In genomic region chr19:43387071-43387770, GRCm38 (mm10) we compare ENCODE assay signal across 10 mouse cellular contexts. TPM values are rescaled to one million over a fixed set of nuclear protein-coding genes. Genes with fewer than 3 reads are reported as not detected.
DNase-seq lines count a peak whose midpoint lies in the region; ATAC-seq and TF ChIP-seq lines count a peak whose summit lies in the region.
"Had no signal": no experiment of that assay in that cellular context is flagged by ENCODE, and none has a peak within 500 bp of the region (broad histone marks: within the 10 kb centered on the region; RNA-seq: fewer than 3 reads in every experiment).

No protein-coding gene starts in this region.

- intact Hi-C loops in left cerebral cortex, postnatal 14 days (cut with DNase I): no loop called here

- 3% methylated on average over 14 of the region's 14 CpGs for whole genome bisulfite sequencing in heart, embryonic 14.5 days
- under 1% methylated on average over 14 of the region's 14 CpGs for WGBS in embryonic facial prominence, embryonic 12.5 days
- 2% methylated on average over 14 of the region's 14 CpGs for WGBS in hindbrain, postnatal 0 days

- H3K4me3 ChIP-seq in heart, embryonic 14.5 days (ENCODE audit: control insufficient read depth in 1 of 2, insufficient read depth in 1 of 2, low read depth in 1 of 2, low read length in 2 of 2): peak overlapping the region; percentile 22 to 39; a peak in 3 of 4 replicates
- peak overlapping the region; percentile 48 for H3K4me3 ChIP-seq in embryonic facial prominence, embryonic 12.5 days
- peak overlapping the region; percentile 36 for H3K4me3 ChIP-seq in hindbrain, postnatal 0 days (ENCODE audit: low read length)

- H3K4me1 ChIP-seq in heart, embryonic 14.5 days (ENCODE audit: control insufficient read depth in 2 of 2, insufficient read depth in 2 of 2, low read length in 2 of 2): peaks cover 9 to 23% of the 10 kb centered on the region in 2 experiments; a peak in 3 of 4 replicates
- H3K4me1 ChIP-seq in embryonic facial prominence, embryonic 12.5 days: peaks cover 11% of the 10 kb centered on the region; the same call in 1 of the 2 replicates
- H3K4me1 ChIP-seq in hindbrain, postnatal 0 days (ENCODE audit: insufficient read depth, low read length): 0 out of 2 replicates have a peak, but pooled peaks cover 6% of the 10 kb centered on the region
- H3K4me1 ChIP-seq: liver, embryonic 12.5 days had no signal

- H3K9me3 ChIP-seq in heart, embryonic 14.5 days (ENCODE audit: control insufficient read depth, low read length): no peaks in the 10 kb centered on the region
- no peaks in the 10 kb centered on the region for H3K9me3 ChIP-seq in embryonic facial prominence, embryonic 12.5 days
- H3K9me3 ChIP-seq in hindbrain, postnatal 0 days (ENCODE audit: low read length): no peaks in the 10 kb centered on the region
- H3K9me3 ChIP-seq: liver, embryonic 12.5 days had no signal

- no peaks in the 10 kb centered on the region for H3K36me3 ChIP-seq in heart, embryonic 14.5 days (ENCODE audit: control insufficient read depth, insufficient read depth, low read length)
- no peaks in the 10 kb centered on the region for H3K36me3 ChIP-seq in embryonic facial prominence, embryonic 12.5 days
- H3K36me3 ChIP-seq in hindbrain, postnatal 0 days (ENCODE audit: insufficient read depth, low read length): no peaks in the 10 kb centered on the region
- H3K36me3 ChIP-seq: liver, embryonic 12.5 days had no signal

- peaks cover 72% of the 10 kb centered on the region for H3K27me3 ChIP-seq in heart, embryonic 14.5 days (ENCODE audit: control insufficient read depth, insufficient read depth, low read length)
- peaks cover 43% of the 10 kb centered on the region for H3K27me3 ChIP-seq in embryonic facial prominence, embryonic 12.5 days
- H3K27me3 ChIP-seq in hindbrain, postnatal 0 days (ENCODE audit: insufficient read depth, low read length): peaks cover 60% of the 10 kb centered on the region

- peak overlapping the region; percentile 68 for H3K4me2 ChIP-seq in heart, embryonic 14.5 days (ENCODE audit: low read length)
- peak overlapping the region; percentile 62 for H3K4me2 ChIP-seq in embryonic facial prominence, embryonic 12.5 days (replicated peaks)
- H3K4me2 ChIP-seq in hindbrain, postnatal 0 days (ENCODE audit: low read depth, low read length): 0 out of 2 replicates have a peak overlapping the region, but pooled peaks have one; percentile 61

- TF ChIP-seq CTCF in hindbrain, postnatal 0 days (IDR thresholded peaks at IDR 0.05; ENCODE audit: low read depth): no peak

- no peak overlapping the region for H3K9ac ChIP-seq in heart, embryonic 14.5 days (ENCODE audit: low read length)
- H3K9ac ChIP-seq in embryonic facial prominence, embryonic 12.5 days: peak overlapping the region; percentile 63
- no peak overlapping the region for H3K9ac ChIP-seq in hindbrain, postnatal 0 days (replicated peaks; ENCODE audit: low read length)
- H3K9ac ChIP-seq: liver, embryonic 12.5 days had no signal

- no peak for DNase-seq in heart, adult 9 months (ENCODE audit: low spot score in 2 of 2)
- no peak for DNase-seq in hindbrain, postnatal 0 days (ENCODE audit: low spot score)
- peak; percentile 26 for DNase-seq in neural tube, embryonic 10.5 days (ENCODE audit: extremely low spot score, low spot score)
- DNase-seq in left cerebral cortex, adult 11 months (ENCODE audit: low spot score): no peak
- DNase-seq in left cerebral cortex, postnatal 14 days (ENCODE audit: low spot score in 2 of 2): no peak

- no peak overlapping the region for H3K27ac ChIP-seq in heart, embryonic 14.5 days (replicated peaks in 1 of 2; ENCODE audit: control insufficient read depth in 1 of 2, insufficient read depth in 1 of 2, low read depth in 2 of 2, low read length in 2 of 2)
- peak overlapping the region; percentile 84 for H3K27ac ChIP-seq in embryonic facial prominence, embryonic 12.5 days
- H3K27ac ChIP-seq in hindbrain, postnatal 0 days: no peak overlapping the region
- H3K27ac ChIP-seq: liver, embryonic 12.5 days had no signal

- ATAC-seq in heart, embryonic 14.5 days (ENCODE audit: insufficient number of reproducible peaks, insufficient read depth, low FRiP score, low read depth): no peak
- no peak for ATAC-seq in embryonic facial prominence, embryonic 12.5 days (ENCODE audit: insufficient number of reproducible peaks, insufficient read depth, low FRiP score, low TSS enrichment)
- no peak for ATAC-seq in hindbrain, postnatal 0 days
- no peak for ATAC-seq in cerebellum, adult (ENCODE audit: insufficient number of reproducible peaks, low FRiP score, low TSS enrichment)
- ATAC-seq: liver, embryonic 12.5 days had no signal

RNA-seq across cellular contexts. Expression of gene Hpse2, which starts 0.9 kb away (rescaled TPM):
- polyA plus RNA-seq in heart, embryonic 14.5 days (2014; fragmentation: Nextera tagmentation; extraction: Ambion mirVana): 1.1 TPM in 2 replicates
- 12.4 and 14.9 TPM in 2 replicates for polyA plus RNA-seq in embryonic facial prominence, embryonic 12.5 days (2016; fragmentation: Nextera tagmentation; extraction: Ambion mirVana)
- total RNA-seq in hindbrain, postnatal 0 days (2014; rRNA removed): 0.07 and 0.26 TPM in 2 replicates
- polyA plus RNA-seq in hindbrain, postnatal 0 days (2015; fragmentation: Nextera tagmentation; extraction: Ambion mirVana): 0.15 and 0.19 TPM in 2 replicates
- total RNA-seq in left cerebral cortex, postnatal 14 days (2021): under 1 TPM; 0.18 to 0.27 TPM
- polyA plus RNA-seq: liver, embryonic 12.5 days had no signal

RNA-seq across cellular contexts. Expression of gene Cnnm1, which starts 53.0 kb away (rescaled TPM):
- 0.08 and 0.32 TPM in 2 replicates for polyA plus RNA-seq in heart, embryonic 14.5 days (2014; fragmentation: Nextera tagmentation; extraction: Ambion mirVana)
- polyA plus RNA-seq in embryonic facial prominence, embryonic 12.5 days (2016; fragmentation: Nextera tagmentation; extraction: Ambion mirVana): 1.00 and 1.5 TPM in 2 replicates
- 8.2 and 9.6 TPM in 2 replicates for total RNA-seq in hindbrain, postnatal 0 days (2014; rRNA removed)
- 2.5 and 3.4 TPM in 2 replicates for polyA plus RNA-seq in hindbrain, postnatal 0 days (2015; fragmentation: Nextera tagmentation; extraction: Ambion mirVana)
- 10 to 100 TPM; 73.1 to 76.9 TPM for total RNA-seq in left cerebral cortex, postnatal 14 days (2021)
- total RNA-seq: hematopoietic stem cell, adult 5-6 weeks had no signal
